Mouse (Mus musculus) spleen, adult 2 months (tissue): ENCODE data around the gene Gadd45a. TPM values are rescaled to one million over a fixed set of nuclear protein-coding genes. Genes with fewer than 3 reads are reported as not detected.

Experiments
- DNase-seq, 2 experiments: peaks; one replicate each; pipeline versions ENCODE4 v3.0.0 to v3.0.0-alpha.2; 2012 to 2021; ENCODE audit warnings: low spot score in 2 of 2, low read depth in 1 of 2
- H3K27ac ChIP-seq: fragments of 200-500 bp; 2 replicates; pipeline ENCODE4 v1.5.1; 2012; ENCODE audit warnings: low read length, inconsistent platforms; ENCODE audit not compliant: insufficient read depth
- H3K27me3 ChIP-seq: fragments of 200-500 bp; 2 replicates; pipeline ENCODE4 v1.6.1; 2012; ENCODE audit warnings: mild to moderate bottlenecking, moderate library complexity, low read length, inconsistent platforms; ENCODE audit not compliant: control insufficient read depth, insufficient read depth
- H3K36me3 ChIP-seq: fragments of 200-500 bp; 2 replicates; pipeline ENCODE4 v1.6.1; 2012; ENCODE audit warnings: mild to moderate bottlenecking, low read length, inconsistent platforms; ENCODE audit not compliant: control insufficient read depth, insufficient read depth
- H3K4me1 ChIP-seq: fragments of 200-500 bp; 2 replicates; pipeline ENCODE4 v1.6.1; 2011; ENCODE audit warnings: inconsistent platforms; ENCODE audit not compliant: control insufficient read depth, insufficient read depth, insufficient read length
- H3K4me3 ChIP-seq: fragments of 200-500 bp; 2 replicates; pipeline ENCODE4 v1.5.1; 2011; ENCODE audit warnings: mild to moderate bottlenecking, inconsistent platforms; ENCODE audit not compliant: insufficient read depth, insufficient read length; ENCODE audit errors: extremely low read depth
- CTCF ChIP-seq: fragments of 200-500 bp; IDR thresholded peaks from 2 replicates; pipeline ENCODE4 v1.5.1; 2011; ENCODE audit warnings: mild to moderate bottlenecking, inconsistent platforms; ENCODE audit not compliant: insufficient read depth, insufficient read length, insufficient replicate concordance; ENCODE audit errors: extremely low read depth
- POLR2A ChIP-seq: fragments of 200-500 bp; IDR thresholded peaks from 2 replicates; pipeline ENCODE4 v1.6.1; 2011; ENCODE audit warnings: low read depth, low read length, inconsistent platforms
- WGBS: fragments of 180-500 bp; shearing (Covaris S2); methylation state at CpG from one replicate; pipeline ENCODE4 v1.1.7; 2018; 5-methylcytosine and 5-hydroxymethylcytosine counted together
- polyA plus RNA-seq: library from polyadenylated mRNA; depleted of rRNA; stranded (reverse); fragments of >200 nt; gene quantifications from 2 replicates; pipeline ENCODE4 v1.2.3, GENCODE M21; 2012; rRNA removed

Gene Gadd45a
- 50.3 and 56.9 TPM in 2 replicates for polyA plus RNA-seq

DNA sequence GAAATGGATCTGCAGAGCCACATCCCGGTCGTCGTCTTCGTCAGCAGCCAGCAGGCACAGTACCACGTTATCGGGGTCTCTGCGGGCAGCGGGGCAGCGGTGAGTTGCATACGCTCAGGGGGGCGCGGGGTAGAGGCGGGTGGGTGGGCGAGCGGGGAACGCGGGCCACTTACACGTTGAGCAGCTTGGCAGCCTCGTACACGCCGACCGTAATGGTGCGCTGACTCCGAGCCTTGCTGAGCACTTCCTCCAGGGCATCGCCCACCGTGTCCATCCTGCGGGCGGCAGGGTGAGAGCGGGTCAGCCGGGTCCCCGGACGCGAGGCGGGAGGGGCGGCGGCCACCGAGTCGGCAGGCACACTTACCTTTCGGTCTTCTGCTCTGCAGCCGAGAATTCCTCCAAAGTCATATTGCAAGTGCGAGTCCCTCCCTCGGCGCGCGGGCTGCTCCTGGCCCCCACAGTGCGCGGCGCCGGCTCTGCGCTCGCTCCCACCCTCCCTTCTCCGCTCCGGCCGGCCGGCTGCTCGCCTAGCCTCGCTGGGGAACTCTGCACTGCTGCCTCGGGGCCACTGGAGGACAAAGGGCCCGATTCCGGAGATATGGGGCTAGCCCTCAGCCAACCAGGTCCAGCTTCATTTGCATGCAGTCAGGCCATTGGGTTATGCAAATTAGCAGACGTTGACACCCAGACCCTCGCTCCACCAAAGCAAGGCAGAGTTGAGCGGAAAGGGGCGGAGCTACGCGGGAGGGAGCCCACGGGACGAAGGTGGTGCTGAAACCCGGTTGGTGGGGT lies at the start of gene Gadd45a:
Gene Gadd45a (minus strand): TSS at position 621 of the 792 bp plus-strand sequence.
- peaks cover 5% of the 10 kb centered on the region; the same call in 1 of the 2 replicates for H3K36me3 ChIP-seq
- no peaks in the 10 kb centered on the region; the same call in 1 of the 2 replicates for H3K27me3 ChIP-seq
- peak within 1 kb of the TSS; percentile 82 for H3K4me3 ChIP-seq
- peak within 1 kb of the TSS; percentile 68 for H3K27ac ChIP-seq
- 0 out of 2 replicates have a peak, but pooled peaks cover 4% of the 10 kb centered on the region for H3K4me1 ChIP-seq
- DNase-seq = peak; percentile 92 to 93
- WGBS = under 1% methylated on average over 69 of the region's 69 CpGs
- TF ChIP-seq POLR2A (peak; percentile 98), CTCF (no peak)

GRCm38 (mm10) chr6:67085850-67086437 lies 48.7 kb upstream of the Gadd45a start:
- 67% methylated on average over 9 of the region's 9 CpGs for WGBS
- DNase-seq = no peak
- no peaks in the 10 kb centered on the region for H3K27me3 ChIP-seq
- H3K36me3 ChIP-seq = no peaks in the 10 kb centered on the region
- H3K4me3 ChIP-seq = no peak overlapping the region
- no peak overlapping the region for H3K27ac ChIP-seq
- TF ChIP-seq POLR2A (no peak), CTCF (no peak)
- no peaks in the 10 kb centered on the region for H3K4me1 ChIP-seq

- H3K4me1 ChIP-seq = no peaks in the 10 kb centered on the region
- H3K36me3 ChIP-seq = no peaks in the 10 kb centered on the region
- whole genome bisulfite sequencing = 83% methylated on average over 2 of the region's 2 CpGs
- no peak for TF ChIP-seq CTCF
- no peak for TF ChIP-seq POLR2A
- no peaks in the 10 kb centered on the region for H3K27me3 ChIP-seq
- H3K27ac ChIP-seq = no peak overlapping the region
- H3K4me3 ChIP-seq = no peak overlapping the region
- no peak for DNase-seq
Measured at GRCm38 (mm10) chr6:67084465-67084864, 47.2 kb upstream of the Gadd45a start.

DNA sequence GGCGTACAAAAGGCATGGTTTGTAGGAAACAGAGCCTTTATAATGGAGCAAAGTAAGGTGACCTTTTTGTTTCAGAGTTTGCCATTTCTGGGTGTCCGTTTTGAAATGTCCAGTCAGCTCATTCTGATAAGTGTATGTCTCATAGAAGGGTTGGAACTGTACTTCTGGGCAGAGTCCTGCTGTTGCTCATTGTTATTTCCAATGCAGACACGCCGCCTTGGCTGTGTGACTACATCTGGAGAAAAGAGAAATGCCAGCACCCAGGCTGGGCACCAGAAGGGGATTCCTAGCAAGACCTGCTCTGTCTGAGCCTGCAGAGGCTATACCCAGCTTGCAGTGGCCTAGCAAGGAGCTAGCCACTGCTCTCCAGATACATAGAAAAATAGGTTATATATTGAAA lies 43.9 kb upstream of the Gadd45a start:
- 90% methylated on average over 4 of the region's 4 CpGs for WGBS
- Histone ChIP-seq H3K36me3 (no peaks in the 10 kb centered on the region), H3K27me3 (no peaks in the 10 kb centered on the region), H3K4me1 (peaks cover 6% of the 10 kb centered on the region; the same call in 1 of the 2 replicates), H3K4me3 (no peak overlapping the region), H3K27ac (no peak overlapping the region)
- no peak for DNase-seq
- TF ChIP-seq POLR2A = no peak
- no peak for TF ChIP-seq CTCF

GRCm38 (mm10) chr6:67078076-67078475 lies 40.8 kb upstream of the Gadd45a start:
- Histone ChIP-seq H3K27ac (no peak overlapping the region), H3K4me1 (peaks cover 6% of the 10 kb centered on the region; the same call in 1 of the 2 replicates), H3K27me3 (no peaks in the 10 kb centered on the region), H3K4me3 (no peak overlapping the region), H3K36me3 (no peaks in the 10 kb centered on the region)
- no peak for TF ChIP-seq POLR2A
- no peak for TF ChIP-seq CTCF
- WGBS = 87% methylated on average over 3 of the region's 3 CpGs
- no peak for DNase-seq

DNA sequence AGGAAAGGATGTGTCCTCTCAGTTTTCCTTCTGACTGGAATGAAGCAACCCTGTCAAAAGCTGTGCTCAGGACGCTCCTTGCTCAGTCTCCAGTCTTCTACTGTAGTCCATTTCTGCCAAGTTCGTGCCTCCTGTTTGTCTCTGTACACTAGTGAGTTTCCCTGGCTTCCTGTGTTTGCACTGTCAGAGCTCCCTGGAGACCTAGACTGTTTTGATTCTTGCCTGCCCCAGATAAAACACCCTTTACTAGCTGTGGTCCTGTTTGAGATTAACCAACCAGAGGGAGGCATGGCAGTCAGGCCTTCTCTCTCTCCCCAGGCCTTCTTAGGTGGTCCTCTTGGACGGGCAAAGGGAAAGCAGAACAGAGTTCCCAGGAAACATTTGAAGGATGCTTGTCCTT lies 40.2 kb upstream of the Gadd45a start:
- peaks cover 6% of the 10 kb centered on the region; the same call in 1 of the 2 replicates for H3K4me1 ChIP-seq
- H3K27me3 ChIP-seq = no peaks in the 10 kb centered on the region
- no peak overlapping the region for H3K27ac ChIP-seq
- DNase-seq = no peak
- no peak for TF ChIP-seq POLR2A
- no peak for TF ChIP-seq CTCF
- H3K4me3 ChIP-seq = no peak overlapping the region
- H3K36me3 ChIP-seq = no peaks in the 10 kb centered on the region
- 33% methylated on average over 3 of the region's 3 CpGs for WGBS
